Mouse (Mus musculus) kidney, embryonic 14.5 days (tissue): Measurements from ENCODE around the gene Fpr1. TPM values are rescaled to one million over a fixed set of nuclear protein-coding genes. Genes with fewer than 3 reads are reported as not detected.
"Not testable (repeated sequence)": the region's sequence is repeated elsewhere in the genome, so short reads cannot be mapped to it uniquely, and the experiment has no call there.

Source experiments
- ATAC-seq: fragments of 200-750 bp; cut with Nextera tagmentation; 2 replicates; pipeline ENCODE4 v1.8.0; 2017; ENCODE audit warnings: moderate number of reproducible peaks, mild to moderate bottlenecking, moderate TSS enrichment, moderate library complexity; ENCODE audit not compliant: low FRiP score, low TSS enrichment
- H3K27ac ChIP-seq: fragments of 300-500 bp; sonication (generic); 2 replicates; pipeline ENCODE4 v1.5.1; 2014; ENCODE audit warnings: low read depth, mild to moderate bottlenecking, low read length, moderate library complexity, mixed read lengths
- H3K27me3 ChIP-seq: fragments of 300-500 bp; sonication (generic); 2 replicates; pipeline ENCODE4 v1.6.1; 2014; ENCODE audit warnings: mild to moderate bottlenecking, low read length; ENCODE audit not compliant: control insufficient read depth, insufficient read depth
- H3K36me3 ChIP-seq: fragments of 300-500 bp; sonication (generic); 2 replicates; pipeline ENCODE4 v1.6.1; 2014; ENCODE audit warnings: low read length, mixed read lengths; ENCODE audit not compliant: control insufficient read depth, insufficient read depth
- H3K4me1 ChIP-seq: fragments of 300-500 bp; sonication (generic); 2 replicates; pipeline ENCODE4 v1.6.1; 2014; ENCODE audit warnings: low read length, mixed read lengths; ENCODE audit not compliant: control insufficient read depth, insufficient read depth
- H3K4me2 ChIP-seq: fragments of 300-500 bp; sonication (generic); replicated peaks from 2 replicates; pipeline ENCODE4 v1.6.1; 2014; ENCODE audit warnings: low read depth, mild to moderate bottlenecking, low read length
- H3K4me3 ChIP-seq: fragments of 300-500 bp; sonication (generic); 2 replicates; pipeline ENCODE4 v1.5.1; 2014; ENCODE audit warnings: mild to moderate bottlenecking, low read length
- H3K9ac ChIP-seq: fragments of 300-500 bp; sonication (generic); 2 replicates; pipeline ENCODE4 v1.6.1; 2014; ENCODE audit warnings: low read depth, mild to moderate bottlenecking, low read length, moderate library complexity
- H3K9me3 ChIP-seq: fragments of 300-500 bp; sonication (generic); 2 replicates; pipeline ENCODE4 v1.6.1; 2016; ENCODE audit warnings: low read length; ENCODE audit not compliant: control insufficient read depth
- whole genome bisulfite sequencing: fragments of 180-500 bp; shearing (Covaris S2); extraction: QIAGEN DNeasy Blood & Tissue Kit; methylation state at CpG from one replicate; pipeline ENCODE4 v1.1.7; 2014; 5-methylcytosine and 5-hydroxymethylcytosine counted together
- polyA plus RNA-seq: library from polyadenylated mRNA; unstranded; fragments of >200 nt; fragmentation: Nextera tagmentation; extraction: Ambion mirVana; gene quantifications from 2 replicates; pipeline ENCODE4 v1.2.1, GENCODE M21; 2014

Fpr1 gene
- polyA plus RNA-seq, 1 experiment from 2014 or later = 0.16 TPM

DNA sequence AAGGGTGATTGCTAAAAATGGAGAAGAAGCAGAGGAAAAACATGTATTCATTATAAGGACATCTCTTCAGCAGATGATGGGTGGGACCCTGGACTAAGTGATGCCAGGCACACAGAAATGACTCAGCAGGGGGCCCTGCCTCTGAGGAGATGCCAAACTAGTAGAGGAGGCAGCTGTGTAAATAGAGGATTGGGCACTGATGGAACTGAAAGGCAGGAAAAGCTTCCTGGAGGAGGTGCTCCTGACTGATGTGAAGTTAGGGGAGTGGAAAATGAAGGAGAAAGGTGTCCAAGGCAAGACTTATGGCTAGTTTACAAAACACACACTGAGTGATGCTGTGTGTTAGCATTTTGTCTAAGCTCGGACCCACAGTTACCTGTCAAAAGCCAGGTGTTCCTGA, 26.3 kb downstream of the Fpr1 start:
- H3K36me3 ChIP-seq = no peaks in the 10 kb centered on the region
- WGBS = 71% methylated on average over 1 of the region's 1 CpGs
- no peaks in the 10 kb centered on the region for H3K9me3 ChIP-seq
- no peaks in the 10 kb centered on the region for H3K27me3 ChIP-seq
- H3K4me1 ChIP-seq = no peaks in the 10 kb centered on the region
- no peak overlapping the region for H3K9ac ChIP-seq
- H3K4me2 ChIP-seq = no peak overlapping the region
- no peak overlapping the region for H3K4me3 ChIP-seq
- no peak overlapping the region for H3K27ac ChIP-seq
- ATAC-seq = no peak

DNA sequence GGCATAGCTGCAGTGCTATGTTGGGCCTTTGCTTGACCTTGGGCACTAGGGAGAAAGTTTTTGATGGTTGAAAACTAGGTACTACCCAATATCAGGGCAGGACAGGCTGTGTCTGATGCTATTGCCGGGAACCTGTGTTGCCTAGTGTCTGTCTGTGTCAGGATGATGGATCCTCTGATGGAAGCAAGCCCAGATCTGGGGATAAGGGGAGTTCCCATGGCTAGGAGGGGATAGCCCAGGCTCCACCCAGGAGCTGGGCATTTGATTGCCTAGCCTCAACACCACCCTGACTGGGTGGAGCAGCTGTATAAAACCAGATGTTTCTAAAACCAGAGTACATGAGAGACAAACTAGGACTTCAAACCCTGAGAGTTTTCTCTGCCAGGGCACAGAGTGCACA, 27.1 kb downstream of the Fpr1 start:
- Histone ChIP-seq H3K9ac (no peak overlapping the region), H3K36me3 (no peaks in the 10 kb centered on the region), H3K27me3 (no peaks in the 10 kb centered on the region), H3K4me1 (no peaks in the 10 kb centered on the region), H3K4me2 (no peak overlapping the region), H3K9me3 (no peaks in the 10 kb centered on the region), H3K4me3 (no peak overlapping the region), H3K27ac (no peak overlapping the region)
- ATAC-seq = 0 out of 2 replicates have a peak, but pooled peaks have one; percentile 63
- 56% methylated on average over 1 of the region's 1 CpGs for WGBS

DNA sequence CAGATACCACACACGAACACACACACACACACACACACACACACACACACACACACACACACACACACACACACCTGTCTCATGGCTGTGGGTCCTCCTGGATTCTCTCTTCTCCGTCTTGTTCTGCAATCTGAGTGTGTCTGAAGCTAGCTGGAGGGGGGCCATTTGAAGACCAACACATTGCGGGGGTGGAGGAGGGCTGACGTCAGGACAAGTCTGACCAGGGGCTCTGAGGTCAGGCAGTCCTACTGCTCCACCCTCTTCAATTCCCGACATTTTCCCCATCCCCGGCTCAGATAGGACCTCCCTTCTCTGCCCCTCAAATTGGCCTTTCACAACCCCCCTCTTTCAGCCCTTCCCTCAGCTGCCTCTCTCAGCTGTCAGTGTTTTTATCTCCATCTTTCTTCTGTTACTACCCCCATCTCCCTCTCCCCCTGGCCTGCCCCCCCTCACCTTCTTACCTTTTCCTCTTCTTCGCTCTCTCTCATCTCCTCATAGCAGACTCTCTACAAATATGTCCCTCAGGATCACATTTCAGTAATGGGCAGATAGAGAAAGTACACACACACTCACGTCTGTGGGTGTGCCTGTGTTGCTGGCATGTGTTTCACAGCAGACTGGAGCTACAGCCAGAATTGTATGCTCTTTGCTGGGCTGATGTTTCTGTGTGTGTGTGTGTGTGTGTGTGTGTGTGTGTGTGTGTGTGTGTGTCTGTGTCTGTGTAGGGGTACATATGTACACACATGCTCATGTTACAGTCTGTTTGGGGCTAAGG, 28.5 kb downstream of the Fpr1 start, which contains the start of gene Has1:
Gene Has1 (minus strand): TSS at position 142 of the 775 bp plus-strand sequence.
- H3K9ac ChIP-seq = no peak within 1 kb of the TSS
- WGBS = 35% methylated on average over 8 of the region's 8 CpGs
- H3K4me1 ChIP-seq = no peaks in the 10 kb centered on the region
- 0 out of 2 replicates have a peak, but pooled peaks have one; percentile 45 for ATAC-seq
- no peak within 1 kb of the TSS for H3K4me2 ChIP-seq
- no peaks in the 10 kb centered on the region for H3K36me3 ChIP-seq
- no peaks in the 10 kb centered on the region for H3K9me3 ChIP-seq
- H3K4me3 ChIP-seq = no peak within 1 kb of the TSS
- H3K27me3 ChIP-seq = peaks cover 2% of the 10 kb centered on the region
- no peak within 1 kb of the TSS for H3K27ac ChIP-seq

DNA sequence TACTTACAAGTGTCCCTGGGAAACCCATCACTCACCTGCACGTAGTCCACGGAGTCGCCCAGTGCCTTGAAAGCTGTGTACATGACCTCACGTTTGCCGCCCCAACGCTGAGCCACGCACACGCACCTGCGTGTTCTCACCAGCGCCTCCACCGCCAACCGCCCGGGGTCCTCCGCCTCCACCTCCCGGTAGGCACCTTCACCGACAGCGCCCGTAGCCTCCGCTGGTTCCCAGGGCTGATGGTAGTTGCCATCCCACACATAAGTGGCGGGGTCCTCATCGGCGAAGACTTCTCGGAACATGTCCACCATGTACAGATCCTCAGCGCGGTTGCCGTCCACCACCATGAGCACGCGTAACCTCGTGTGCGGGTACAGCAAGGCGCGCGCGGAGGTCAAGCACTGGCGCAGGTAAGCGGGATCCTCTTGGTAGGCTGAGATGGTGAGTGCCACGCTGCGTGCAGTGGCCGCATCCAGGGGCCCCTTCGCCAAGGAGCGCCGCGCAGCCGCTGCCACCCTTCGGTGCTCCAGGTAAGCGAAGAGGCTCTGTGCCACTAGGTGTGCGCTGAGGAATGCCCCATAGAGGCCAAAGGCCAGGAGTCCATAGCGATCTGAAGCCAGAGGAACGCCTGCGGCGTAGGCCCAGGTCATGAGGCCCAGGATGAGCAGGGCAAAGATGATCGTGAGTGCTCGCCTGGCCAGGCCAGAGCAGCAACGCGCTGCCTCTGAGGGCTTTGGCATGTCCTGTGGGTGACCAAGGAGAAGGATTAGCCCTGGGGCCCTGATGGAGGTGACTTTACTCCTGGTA, 33.6 kb downstream of the Fpr1 start:
- peak overlapping the region; percentile 16 for H3K4me3 ChIP-seq
- H3K4me2 ChIP-seq = peak overlapping the region; percentile 36
- H3K9ac ChIP-seq = no peak overlapping the region
- peak; percentile 48; the same call in 1 of the 2 replicates for ATAC-seq
- peaks cover 7% of the 10 kb centered on the region for H3K27me3 ChIP-seq
- no peaks in the 10 kb centered on the region for H3K4me1 ChIP-seq
- WGBS = 19% methylated on average over 55 of the region's 55 CpGs
- H3K9me3 ChIP-seq = no peaks in the 10 kb centered on the region
- H3K36me3 ChIP-seq = no peaks in the 10 kb centered on the region
- no peak overlapping the region for H3K27ac ChIP-seq

- H3K27ac ChIP-seq = no peak overlapping the region
- H3K9me3 ChIP-seq = no peaks in the 10 kb centered on the region
- H3K4me2 ChIP-seq = no peak overlapping the region
- ATAC-seq = no peak
- peaks cover 7% of the 10 kb centered on the region for H3K27me3 ChIP-seq
- H3K4me3 ChIP-seq = no peak overlapping the region
- H3K36me3 ChIP-seq = no peaks in the 10 kb centered on the region
- no peak overlapping the region for H3K9ac ChIP-seq
- no peaks in the 10 kb centered on the region for H3K4me1 ChIP-seq
- WGBS = 89% methylated on average over 2 of the region's 2 CpGs
Observed at GRCm38 (mm10) chr17:17848988-17849387, 34.8 kb downstream of the Fpr1 start.

- no peak overlapping the region for H3K27ac ChIP-seq
- no peaks in the 10 kb centered on the region for H3K9me3 ChIP-seq
- no peak overlapping the region for H3K9ac ChIP-seq
- H3K27me3 ChIP-seq = peaks cover 6% of the 10 kb centered on the region
- peaks cover 21% of the 10 kb centered on the region for H3K36me3 ChIP-seq
- 77% methylated on average over 10 of the region's 10 CpGs for WGBS
- no peak for ATAC-seq
- no peak overlapping the region for H3K4me3 ChIP-seq
- no peaks in the 10 kb centered on the region for H3K4me1 ChIP-seq
- no peak overlapping the region for H3K4me2 ChIP-seq
Observed at GRCm38 (mm10) chr17:17845187-17846027, 38.3 kb downstream of the Fpr1 start.

DNA sequence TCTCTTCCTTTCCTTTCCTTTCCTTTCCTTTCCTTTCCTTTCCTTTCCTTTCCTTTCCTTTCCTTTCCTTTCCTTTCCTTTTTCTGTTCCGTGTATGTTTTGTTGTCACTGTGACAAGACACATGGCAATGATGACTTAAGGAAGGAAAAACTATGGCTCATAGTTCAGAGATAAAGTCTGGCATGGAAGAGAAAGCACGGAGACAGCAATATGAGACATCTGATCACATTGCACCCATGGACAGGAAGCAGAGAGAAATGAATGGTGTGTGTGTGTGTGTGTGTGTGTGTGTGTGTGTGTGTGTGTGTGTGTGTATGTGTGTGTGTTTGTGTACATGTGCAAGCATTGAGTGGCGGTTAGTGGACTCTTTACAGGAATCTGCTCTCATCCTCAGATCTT, 39.1 kb downstream of the Fpr1 start:
- H3K4me1 ChIP-seq, H3K9me3 ChIP-seq, H3K27me3 ChIP-seq, H3K9ac ChIP-seq, H3K4me3 ChIP-seq, H3K4me2 ChIP-seq, ATAC-seq, H3K27ac ChIP-seq: not testable (repeated sequence)
- WGBS = 82% methylated on average over 3 of the region's 3 CpGs
- H3K36me3 ChIP-seq = peaks cover 29% of the 10 kb centered on the region

- Histone ChIP-seq H3K36me3 (peaks cover 32% of the 10 kb centered on the region), H3K27ac (no peak overlapping the region), H3K4me2 (no peak overlapping the region), H3K4me3 (no peak overlapping the region), H3K9me3 (no peaks in the 10 kb centered on the region), H3K9ac (no peak overlapping the region; the same call in 1 of the 2 replicates), H3K4me1 (no peaks in the 10 kb centered on the region), H3K27me3 (no peaks in the 10 kb centered on the region)
- 80% methylated on average over 27 of the region's 27 CpGs for WGBS
- ATAC-seq = peak; percentile 53
Observed at GRCm38 (mm10) chr17:17843534-17844261, 40.0 kb downstream of the Fpr1 start.
